Mouse (Mus musculus): ENCODE measurements around the gene Nprl2. TPM values are rescaled to one million over a fixed set of nuclear protein-coding genes. Genes with fewer than 3 reads are reported as not detected.

Gene Nprl2
- total and polyA plus RNA-seq, 3 experiments, result 23.2 to 30.2 TPM; not detected in 1

- Histone ChIP-seq H3K4me3 (ENCODE audit: control insufficient read depth in 1 of 2, insufficient read depth in 1 of 2, low read depth in 2 of 2, low read length in 2 of 2) (peak overlapping the region; percentile 47 to 55), H3K9ac (ENCODE audit: control insufficient read depth, low read depth, low read length, poor library complexity, severe bottlenecking) (peak overlapping the region; percentile 67), H3K79me2 (ENCODE audit: control insufficient read depth, insufficient read depth, low read length, poor library complexity) (peaks cover 30% of the 10 kb centered on the region), H3K36me3 (ENCODE audit: control insufficient read depth in 1 of 2, insufficient read depth in 2 of 2, low read length in 2 of 2) (peaks cover 2 to 27% of the 10 kb centered on the region in 2 experiments; a peak in 3 of 4 replicates), H3K27ac (ENCODE audit: control insufficient read depth, low read depth, low read length) (peak overlapping the region; percentile 11; the same call in 1 of the 2 replicates), H3K4me1 (ENCODE audit: control insufficient read depth in 1 of 2, insufficient read depth in 2 of 2, low read length in 2 of 2) (peaks cover 10 to 33% of the 10 kb centered on the region in 2 experiments), H3K9me3 (replicated peaks; ENCODE audit: insufficient read depth, low read length) (no peaks in the 10 kb centered on the region), H3K27me3 (ENCODE audit: control insufficient read depth in 1 of 2, insufficient read depth in 2 of 2, low read length in 2 of 2) (no peaks in the 10 kb centered on the region)
- peak in 1 of 2 experiments; percentile 27; a peak in 1 of 4 replicates for TF ChIP-seq EP300 (IDR thresholded peaks at IDR 0.05; ENCODE audit: low read depth in 1 of 2, low read length in 2 of 2)
- no peak for TF ChIP-seq RCOR1 (IDR thresholded peaks at IDR 0.05; ENCODE audit: low read depth, low read length)
- no peak for TF ChIP-seq ELF1 (IDR thresholded peaks at IDR 0.05; ENCODE audit: low read depth, low read length)
- peak; percentile 42; the same call in 1 of the 2 replicates for TF ChIP-seq SIN3A (IDR thresholded peaks at IDR 0.05; ENCODE audit: low read length)
- TF ChIP-seq GABPA (IDR thresholded peaks at IDR 0.05; ENCODE audit: low read depth, low read length), result no peak
- TF ChIP-seq TAL1 (IDR thresholded peaks at IDR 0.05; ENCODE audit: low read length), result no peak
- TF ChIP-seq KAT2A (conservative IDR thresholded peaks at IDR 0.05; ENCODE audit: low read depth, low read length), result no peak
- TF ChIP-seq CHD1 (IDR thresholded peaks at IDR 0.05; ENCODE audit: low read depth, low read length), result no peak
- no peak for TF ChIP-seq GATA1 (IDR thresholded peaks at IDR 0.05; ENCODE audit: low read depth, low read length)
- no peak for TF ChIP-seq MAZ (IDR thresholded peaks at IDR 0.05; ENCODE audit: low read depth, low read length)
- TF ChIP-seq SMC3 (IDR thresholded peaks at IDR 0.05; ENCODE audit: low read depth, low read length), result no peak
- peak; percentile 37 for TF ChIP-seq NELFE (IDR thresholded peaks at IDR 0.05; ENCODE audit: low read depth, low read length)
- no peak for TF ChIP-seq CTCF (IDR thresholded peaks at IDR 0.05 in 2 of 3, conservative IDR thresholded peaks at IDR 0.05 in 1 of 3; ENCODE audit: control insufficient read depth in 1 of 3, insufficient read depth in 1 of 3, low read depth in 2 of 3, low read length in 3 of 3, poor library complexity in 1 of 3, severe bottlenecking in 1 of 3)
- no peak for TF ChIP-seq USF1 (IDR thresholded peaks at IDR 0.05; ENCODE audit: low read depth, low read length)
- peak in 1 of 2 experiments; percentile 28; a peak in 1 of 4 replicates for TF ChIP-seq POLR2A (IDR thresholded peaks at IDR 0.05; ENCODE audit: control insufficient read depth in 1 of 2, insufficient read depth in 1 of 2, low read depth in 1 of 2, low read length in 2 of 2, poor library complexity in 1 of 2)
- TF ChIP-seq NRF1 (IDR thresholded peaks at IDR 0.05; ENCODE audit: insufficient read depth, low read depth, low read length, poor library complexity, severe bottlenecking), result no peak
- no peak for TF ChIP-seq MAFK (IDR thresholded peaks at IDR 0.05; ENCODE audit: borderline replicate concordance, low read depth, low read length)
- TF ChIP-seq ZC3H11A (IDR thresholded peaks at IDR 0.05; ENCODE audit: low read depth, low read length), result no peak
- TF ChIP-seq USF2 (IDR thresholded peaks at IDR 0.05; ENCODE audit: borderline replicate concordance in 1 of 2, insufficient read depth in 1 of 2, low read depth in 1 of 2, low read length in 2 of 2), result no peak
- TF ChIP-seq JUND (IDR thresholded peaks at IDR 0.05; ENCODE audit: low read depth, low read length), result no peak
- no peak for TF ChIP-seq POLR2AphosphoS2 (IDR thresholded peaks at IDR 0.05; ENCODE audit: low read length)
- TF ChIP-seq TCF12 (IDR thresholded peaks at IDR 0.05; ENCODE audit: low read depth, low read length), result no peak
- TF ChIP-seq MXI1 (IDR thresholded peaks at IDR 0.05; ENCODE audit: low read depth, low read length), result peak; percentile 65
- no peak for TF ChIP-seq TBP (IDR thresholded peaks at IDR 0.05; ENCODE audit: low read depth, low read length)
- no peak for TF ChIP-seq E2F4 (IDR thresholded peaks at IDR 0.05; ENCODE audit: borderline replicate concordance, low read depth, low read length)
- no peak for TF ChIP-seq RAD21 (IDR thresholded peaks at IDR 0.05; ENCODE audit: low read depth, low read length)
- TF ChIP-seq MYB (IDR thresholded peaks at IDR 0.05; ENCODE audit: low read depth, low read length), result no peak
- TF ChIP-seq MAX (IDR thresholded peaks at IDR 0.05; ENCODE audit: low read length), result no peak
- TF ChIP-seq ETS1 (IDR thresholded peaks at IDR 0.05; ENCODE audit: low read depth, low read length), result no peak
- TF ChIP-seq MYC (IDR thresholded peaks at IDR 0.05; ENCODE audit: low read depth, low read length), result no peak
- no peak for TF ChIP-seq ZMIZ1 (IDR thresholded peaks at IDR 0.05; ENCODE audit: low read depth, low read length)
- peak; percentile 74 for DNase-seq (ENCODE audit: low read depth, low spot score)
These were observed 9.9 kb downstream of the Nprl2 start for GRCm38 (mm10) chr9:107551890-107552355.

Measured in MEL (cell line).